Mouse (Mus musculus) stomach, embryonic 15.5 days (tissue): ENCODE results near the gene Smad9. TPM values are rescaled to one million over a fixed set of nuclear protein-coding genes. Genes with fewer than 3 reads are reported as not detected.

Experiments
- ATAC-seq: fragments of 200-750 bp; cut with Nextera tagmentation; 2 replicates; pipeline ENCODE4 v1.8.0; 2017; ENCODE audit warnings: low read depth, moderate number of reproducible peaks, moderate TSS enrichment; ENCODE audit not compliant: insufficient read depth, low FRiP score
- H3K27ac ChIP-seq: fragments of 300-500 bp; sonication (generic); 2 replicates; pipeline ENCODE4 v1.5.1; 2015; ENCODE audit warnings: mild to moderate bottlenecking, inconsistent platforms
- H3K27me3 ChIP-seq: fragments of 300-500 bp; sonication (generic); replicated peaks from 2 replicates; pipeline ENCODE4 v1.6.1; 2015; ENCODE audit warnings: inconsistent platforms
- H3K36me3 ChIP-seq: fragments of 300-500 bp; sonication (generic); 2 replicates; pipeline ENCODE4 v1.6.1; 2015; ENCODE audit warnings: inconsistent platforms
- H3K4me1 ChIP-seq: fragments of 300-500 bp; sonication (generic); 2 replicates; pipeline ENCODE4 v1.6.1; 2015; ENCODE audit warnings: inconsistent platforms
- H3K4me2 ChIP-seq: fragments of 300-500 bp; sonication (generic); 2 replicates; pipeline ENCODE4 v1.6.1; 2015; ENCODE audit warnings: mild to moderate bottlenecking, inconsistent platforms
- H3K4me3 ChIP-seq: fragments of 300-500 bp; sonication (generic); replicated peaks from 2 replicates; pipeline ENCODE4 v1.5.1; 2015; ENCODE audit warnings: inconsistent platforms
- H3K9ac ChIP-seq: fragments of 300-500 bp; sonication (generic); 2 replicates; pipeline ENCODE4 v1.6.1; 2015; ENCODE audit warnings: inconsistent platforms
- H3K9me3 ChIP-seq: fragments of 300-500 bp; sonication (generic); 2 replicates; pipeline ENCODE4 v1.6.1; 2016; ENCODE audit warnings: inconsistent platforms
- WGBS: fragments of 180-500 bp; shearing (Covaris S2); methylation state at CpG from one replicate; pipeline ENCODE4 v1.1.7; 2015; 5-methylcytosine and 5-hydroxymethylcytosine counted together
- polyA plus RNA-seq: library from polyadenylated mRNA; unstranded; fragments of >200 nt; fragmentation: Nextera tagmentation; extraction: Ambion mirVana; gene quantifications from 2 replicates; pipeline ENCODE4 v1.2.1, GENCODE M21; 2015

The Smad9 gene
- polyA plus RNA-seq, 1 experiment from 2014 or later = 1.2 TPM

- H3K9me3 ChIP-seq = no peaks in the 10 kb centered on the region
- no peak overlapping the region for H3K27ac ChIP-seq
- H3K9ac ChIP-seq = no peak overlapping the region
- H3K27me3 ChIP-seq = no peaks in the 10 kb centered on the region
- 0 out of 2 replicates have a peak, but pooled peaks cover 2% of the 10 kb centered on the region for H3K4me1 ChIP-seq
- WGBS = 79% methylated on average over 4 of the region's 4 CpGs
- H3K36me3 ChIP-seq = peaks cover 32% of the 10 kb centered on the region
- no peak overlapping the region for H3K4me3 ChIP-seq
- no peak overlapping the region for H3K4me2 ChIP-seq
- ATAC-seq = no peak
Measured at GRCm38 (mm10) chr3:54732371-54732770, 23.0 kb upstream of the Smad9 start.

DNA sequence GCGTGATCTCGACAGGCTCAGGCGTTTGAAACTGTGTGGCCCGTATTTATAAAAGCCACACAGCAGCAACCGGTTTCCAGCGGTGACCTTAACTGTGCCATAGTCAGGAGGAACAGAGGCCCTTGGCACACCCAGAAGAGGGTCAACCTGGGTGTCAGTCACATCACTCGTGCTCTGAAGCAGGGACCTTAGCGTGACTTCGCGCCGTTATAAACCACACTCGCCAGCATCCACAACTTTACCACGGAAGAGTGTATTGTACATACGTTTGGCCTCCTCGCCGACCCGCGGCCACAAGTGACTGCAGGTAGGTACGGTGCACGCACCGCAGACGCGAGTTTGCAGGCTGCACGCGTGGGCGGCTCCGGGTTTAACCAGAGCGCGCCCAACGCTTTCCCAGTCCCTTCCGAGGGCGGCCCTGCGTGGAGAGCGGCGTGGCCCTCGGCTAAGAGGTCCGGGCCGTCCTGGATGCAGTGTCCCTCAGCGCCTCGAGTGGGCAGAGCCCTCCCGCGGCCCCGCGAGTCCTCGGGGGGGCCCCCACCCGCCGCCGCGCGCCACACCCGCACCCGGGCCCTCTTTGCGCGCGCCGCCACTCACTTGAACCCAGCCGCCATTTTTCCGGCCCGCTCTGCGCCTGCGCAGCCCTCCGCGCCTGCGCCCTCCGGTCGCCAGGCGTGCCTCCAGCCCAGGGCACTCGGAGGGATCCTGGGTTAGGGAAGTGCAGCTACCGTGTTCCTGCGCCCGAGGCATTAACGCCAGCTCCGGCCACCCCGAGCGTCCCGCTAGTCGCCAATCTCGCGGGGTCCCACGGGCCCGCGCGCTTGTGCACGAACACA is 20.8 kb upstream of the Smad9 start:
- Histone ChIP-seq H3K9me3 (no peaks in the 10 kb centered on the region), H3K4me1 (0 out of 2 replicates have a peak, but pooled peaks cover 2% of the 10 kb centered on the region), H3K27ac (peak overlapping the region; percentile 100), H3K36me3 (peaks cover 21% of the 10 kb centered on the region), H3K27me3 (no peaks in the 10 kb centered on the region), H3K4me2 (peak overlapping the region; percentile 73), H3K9ac (peak overlapping the region; percentile 92), H3K4me3 (peak overlapping the region; percentile 72)
- ATAC-seq = peak; percentile 92
- under 1% methylated on average over 83 of the region's 84 CpGs for WGBS

- H3K36me3 ChIP-seq = peaks cover 13% of the 10 kb centered on the region
- 0% methylated on average over 47 of the region's 65 CpGs for WGBS
- H3K9me3 ChIP-seq = no peaks in the 10 kb centered on the region
- peak within 1 kb of the TSS; percentile 100 for H3K27ac ChIP-seq
- H3K4me1 ChIP-seq = 0 out of 2 replicates have a peak, but pooled peaks cover 2% of the 10 kb centered on the region
- H3K9ac ChIP-seq = peak within 1 kb of the TSS; percentile 94
- H3K4me2 ChIP-seq = peak within 1 kb of the TSS; percentile 73
- peak within 1 kb of the TSS; percentile 72 for H3K4me3 ChIP-seq
- H3K27me3 ChIP-seq = no peaks in the 10 kb centered on the region
- ATAC-seq = peak; percentile 88
Measured at GRCm38 (mm10) chr3:54735247-54736046, 19.9 kb upstream of the Smad9 start, which contains the start of the genes Exosc8 and Alg5. Gene Exosc8 (minus strand): TSS chr3:54735393. Gene Alg5 (plus strand): TSS chr3:54735539.

GRCm38 (mm10) chr3:54736101-54736927 is 19.1 kb upstream of the Smad9 start:
- ATAC-seq = no peak
- Histone ChIP-seq H3K9ac (peak overlapping the region; percentile 94), H3K4me3 (peak overlapping the region; percentile 72), H3K27me3 (no peaks in the 10 kb centered on the region), H3K27ac (peak overlapping the region; percentile 100), H3K36me3 (peaks cover 16% of the 10 kb centered on the region), H3K4me1 (0 out of 2 replicates have a peak, but pooled peaks cover 2% of the 10 kb centered on the region), H3K4me2 (peak overlapping the region; percentile 73), H3K9me3 (no peaks in the 10 kb centered on the region)
- WGBS = 51% methylated on average over 18 of the region's 18 CpGs

DNA sequence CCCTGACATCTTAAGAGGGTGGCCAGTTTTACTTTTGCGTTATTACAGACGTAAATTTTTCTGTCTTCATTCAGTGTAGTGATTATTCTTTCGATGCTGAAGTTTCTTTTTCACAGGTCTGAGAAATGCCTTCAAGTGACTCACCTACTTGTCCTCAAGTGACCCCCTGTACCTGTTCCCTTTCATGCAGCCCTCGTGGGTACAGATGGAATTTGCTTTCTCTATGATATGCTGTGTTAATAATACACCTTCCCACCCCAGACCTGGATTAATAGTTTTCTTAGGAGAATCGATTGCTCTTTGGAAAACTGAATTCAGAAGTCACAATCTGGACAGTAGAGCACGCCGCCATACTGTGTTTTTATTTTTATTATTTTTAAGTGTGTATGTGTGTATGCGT is 18.1 kb upstream of the Smad9 start:
- H3K36me3 ChIP-seq = peaks cover 21% of the 10 kb centered on the region
- WGBS = 91% methylated on average over 8 of the region's 8 CpGs

GRCm38 (mm10) chr3:54741965-54742364 is 13.4 kb upstream of the Smad9 start:
- 95% methylated on average over 11 of the region's 11 CpGs for WGBS
- no peak for ATAC-seq

More for the DNA sequence above, 18.1 kb upstream of the Smad9 start:
- Histone ChIP-seq H3K4me1 (0 out of 2 replicates have a peak, but pooled peaks cover 2% of the 10 kb centered on the region), H3K27ac (no peak overlapping the region), H3K4me2 (no peak overlapping the region), H3K4me3 (no peak overlapping the region), H3K9me3 (no peaks in the 10 kb centered on the region), H3K9ac (no peak overlapping the region), H3K27me3 (no peaks in the 10 kb centered on the region)
- no peak for ATAC-seq

GRCm38 (mm10) chr3:54745799-54746198 is 9.6 kb upstream of the Smad9 start:
- no peak for ATAC-seq
- H3K27me3 ChIP-seq = no peaks in the 10 kb centered on the region
- H3K4me3 ChIP-seq = no peak overlapping the region
- no peak overlapping the region for H3K27ac ChIP-seq
- no peak overlapping the region for H3K9ac ChIP-seq
- H3K36me3 ChIP-seq = peaks cover 87% of the 10 kb centered on the region
- H3K9me3 ChIP-seq = no peaks in the 10 kb centered on the region
- WGBS = 60% methylated on average over 5 of the region's 5 CpGs
- no peaks in the 10 kb centered on the region for H3K4me1 ChIP-seq
- no peak overlapping the region for H3K4me2 ChIP-seq

More at GRCm38 (mm10) chr3:54741965-54742364, 13.4 kb upstream of the Smad9 start:
- H3K36me3 ChIP-seq = peaks cover 63% of the 10 kb centered on the region
- H3K4me2 ChIP-seq = no peak overlapping the region
- H3K27ac ChIP-seq = no peak overlapping the region
- no peak overlapping the region for H3K4me3 ChIP-seq
- no peaks in the 10 kb centered on the region for H3K4me1 ChIP-seq
- no peaks in the 10 kb centered on the region for H3K27me3 ChIP-seq
- H3K9me3 ChIP-seq = no peaks in the 10 kb centered on the region
- H3K9ac ChIP-seq = no peak overlapping the region

DNA sequence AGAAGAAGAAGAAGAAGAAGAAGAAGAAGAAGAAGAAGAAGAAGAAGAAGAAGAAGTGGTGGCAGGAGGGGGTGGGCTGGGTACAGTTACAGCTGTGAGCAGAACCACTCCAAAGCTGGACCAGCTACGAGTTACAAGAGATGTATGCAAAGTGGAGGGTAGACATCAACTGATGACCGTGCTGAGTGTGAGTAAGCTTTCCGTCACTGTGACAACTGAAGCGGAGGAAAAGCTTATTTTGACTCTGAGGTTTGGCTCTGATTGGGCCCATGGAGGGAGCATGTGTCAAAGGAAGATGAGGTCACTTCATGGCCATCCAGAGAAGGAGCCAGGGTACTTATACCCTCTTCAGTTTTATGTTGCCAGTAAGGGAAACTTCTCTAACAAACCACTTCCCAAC is 2.0 kb upstream of the Smad9 start:
- H3K9ac ChIP-seq = no peak overlapping the region
- WGBS = 68% methylated on average over 4 of the region's 4 CpGs
- 0 out of 2 replicates have a peak, but pooled peaks cover 3% of the 10 kb centered on the region for H3K4me1 ChIP-seq
- ATAC-seq = no peak
- H3K9me3 ChIP-seq = no peaks in the 10 kb centered on the region
- H3K36me3 ChIP-seq = peaks cover 27% of the 10 kb centered on the region
- no peak overlapping the region for H3K27ac ChIP-seq
- H3K27me3 ChIP-seq = no peaks in the 10 kb centered on the region
- no peak overlapping the region for H3K4me3 ChIP-seq
- H3K4me2 ChIP-seq = no peak overlapping the region

DNA sequence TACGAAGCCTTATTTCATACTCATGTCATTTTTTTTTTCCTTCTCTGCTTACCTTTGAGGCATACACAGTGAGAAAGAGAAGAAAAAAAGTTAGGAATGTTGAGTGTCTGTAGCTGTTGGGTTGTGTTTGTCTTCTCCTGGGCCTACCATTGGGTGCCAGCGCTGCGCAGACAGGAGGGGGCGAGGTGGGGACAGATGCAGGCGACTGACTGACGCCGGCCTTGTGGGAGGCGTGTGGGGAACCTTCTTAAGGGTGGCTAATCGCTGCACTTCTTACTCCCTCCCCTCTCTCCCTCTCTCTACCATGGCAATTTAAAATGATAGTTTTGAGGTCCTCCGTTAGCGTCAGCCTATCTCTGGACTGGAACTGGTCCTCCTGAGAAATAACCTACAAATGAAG is 676 bp downstream of the Smad9 start:
- H3K9ac ChIP-seq = peak overlapping the region; percentile 69; the same call in 1 of the 2 replicates
- H3K4me2 ChIP-seq = peak overlapping the region; percentile 98
- no peaks in the 10 kb centered on the region for H3K9me3 ChIP-seq
- peak overlapping the region; percentile 69 for H3K4me3 ChIP-seq
- H3K36me3 ChIP-seq = peaks cover 6% of the 10 kb centered on the region; the same call in 1 of the 2 replicates
- ATAC-seq = no peak; the same call in 1 of the 2 replicates
- WGBS = 2% methylated on average over 11 of the region's 11 CpGs
- H3K27me3 ChIP-seq = no peaks in the 10 kb centered on the region
- H3K27ac ChIP-seq = peak overlapping the region; percentile 71; the same call in 1 of the 2 replicates
- 0 out of 2 replicates have a peak, but pooled peaks cover 3% of the 10 kb centered on the region for H3K4me1 ChIP-seq

GRCm38 (mm10) chr3:54757446-54757845 is 2.1 kb downstream of the Smad9 start:
- H3K36me3 ChIP-seq = no peaks in the 10 kb centered on the region
- 59% methylated on average over 8 of the region's 8 CpGs for WGBS
- no peak overlapping the region for H3K4me2 ChIP-seq
- no peaks in the 10 kb centered on the region for H3K9me3 ChIP-seq
- H3K4me3 ChIP-seq = no peak overlapping the region
- ATAC-seq = no peak
- no peak overlapping the region for H3K27ac ChIP-seq
- H3K9ac ChIP-seq = no peak overlapping the region
- H3K4me1 ChIP-seq = 0 out of 2 replicates have a peak, but pooled peaks cover 3% of the 10 kb centered on the region
- no peaks in the 10 kb centered on the region for H3K27me3 ChIP-seq

DNA sequence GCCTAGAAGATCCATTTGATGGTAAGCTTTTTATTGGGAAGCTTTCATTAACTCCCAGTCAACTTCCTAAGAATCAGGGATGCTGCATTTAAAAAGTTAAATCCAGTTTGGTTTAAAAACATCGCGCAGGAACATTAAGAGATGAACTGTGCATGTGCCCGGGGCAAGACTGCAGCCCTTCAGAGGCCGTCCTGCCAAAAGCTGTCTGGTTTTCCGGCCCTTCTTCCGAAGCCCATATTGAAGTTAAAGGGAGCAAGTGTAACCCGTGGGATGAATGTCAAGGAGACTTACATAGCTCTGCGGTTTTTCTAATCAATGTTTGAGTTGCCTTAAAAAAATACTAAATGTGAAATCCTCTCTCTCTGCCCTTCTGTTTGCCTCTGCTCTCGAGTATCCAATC is 3.8 kb downstream of the Smad9 start:
- Histone ChIP-seq H3K27me3 (no peaks in the 10 kb centered on the region), H3K4me3 (no peak overlapping the region), H3K9ac (no peak overlapping the region), H3K9me3 (no peaks in the 10 kb centered on the region), H3K4me2 (no peak overlapping the region), H3K36me3 (no peaks in the 10 kb centered on the region), H3K4me1 (peaks cover 8% of the 10 kb centered on the region; the same call in 1 of the 2 replicates), H3K27ac (no peak overlapping the region)
- ATAC-seq = no peak
- 55% methylated on average over 9 of the region's 9 CpGs for WGBS
